Mouse (Mus musculus): ENCODE measurements around the gene Zfand4. TPM values are rescaled to one million over a fixed set of nuclear protein-coding genes. Genes with fewer than 3 reads are reported as not detected.
"Not testable (repeated sequence)": the region's sequence is repeated elsewhere in the genome, so short reads cannot be mapped to it uniquely, and the experiment has no call there.

Zfand4 gene
- polyA plus RNA-seq, 1 experiment, result 0.35 TPM

DNA sequence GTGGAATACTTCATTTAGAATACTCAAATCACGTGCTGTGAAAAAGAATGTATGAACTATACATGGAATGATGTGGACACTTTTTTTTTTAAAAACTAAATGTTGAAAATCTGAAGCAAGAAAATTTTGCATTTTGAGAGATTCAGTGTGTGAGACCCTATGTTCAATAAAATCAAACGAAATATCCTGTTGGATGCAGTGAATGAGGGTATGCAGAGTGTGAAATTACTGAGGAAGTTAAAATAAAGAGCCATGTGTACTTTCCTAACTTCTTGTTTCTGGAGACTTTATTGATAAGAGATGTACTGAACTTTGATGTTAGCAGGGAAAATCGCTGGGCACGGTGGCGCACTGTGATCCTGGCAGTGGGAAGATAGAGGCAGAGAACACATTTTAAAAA is 75.1 kb downstream of the Zfand4 start:
- Histone ChIP-seq H3K36me3 (ENCODE audit: control insufficient read depth, insufficient read depth, low read length) (no peaks in the 10 kb centered on the region), H3K4me3 (ENCODE audit: extremely low read depth, insufficient read depth, insufficient read length) (no peak overlapping the region), H3K27ac (ENCODE audit: insufficient read depth, low read length) (no peak overlapping the region), H3K4me1 (ENCODE audit: control insufficient read depth, insufficient read depth, insufficient read length) (no peaks in the 10 kb centered on the region), H3K27me3 (ENCODE audit: control insufficient read depth, insufficient read depth, low read length) (peaks cover 7% of the 10 kb centered on the region; the same call in 1 of the 2 replicates)
- DNase-seq (ENCODE audit: low read depth in 1 of 2, low spot score in 2 of 2), result no peak
- no peak for TF ChIP-seq CTCF (IDR thresholded peaks at IDR 0.05; ENCODE audit: extremely low read depth, insufficient read depth, insufficient read length, insufficient replicate concordance)
- no peak for TF ChIP-seq POLR2A (IDR thresholded peaks at IDR 0.05; ENCODE audit: low read depth, low read length)
- 90% methylated on average over 5 of the region's 5 CpGs for WGBS

DNA sequence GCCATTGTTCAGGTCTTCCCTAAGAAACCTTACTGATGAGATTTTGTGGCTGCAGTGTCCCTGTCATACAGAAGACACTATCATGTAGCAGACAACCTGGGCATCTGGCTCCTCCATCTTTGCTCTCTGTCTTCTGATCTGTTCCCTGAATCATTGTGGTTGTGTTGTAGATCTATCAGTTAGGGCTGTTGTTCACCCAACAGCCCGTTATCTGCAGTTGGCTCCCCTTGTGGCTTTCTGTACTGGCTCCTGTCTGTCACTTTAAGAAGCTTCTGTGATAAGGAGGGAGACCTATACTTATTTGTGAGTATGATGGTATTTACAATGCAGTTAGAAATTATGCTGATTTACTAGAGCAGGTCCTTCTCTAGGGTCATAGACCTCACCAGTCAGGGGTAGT is 76.5 kb downstream of the Zfand4 start:
- Histone ChIP-seq H3K27ac (ENCODE audit: insufficient read depth, low read length) (no peak overlapping the region), H3K4me1 (ENCODE audit: control insufficient read depth, insufficient read depth, insufficient read length) (no peaks in the 10 kb centered on the region), H3K4me3 (ENCODE audit: extremely low read depth, insufficient read depth, insufficient read length) (no peak overlapping the region), H3K36me3 (ENCODE audit: control insufficient read depth, insufficient read depth, low read length) (no peaks in the 10 kb centered on the region), H3K27me3 (ENCODE audit: control insufficient read depth, insufficient read depth, low read length) (peaks cover 7% of the 10 kb centered on the region; the same call in 1 of the 2 replicates)
- TF ChIP-seq POLR2A (IDR thresholded peaks at IDR 0.05; ENCODE audit: low read depth, low read length) (no peak), CTCF (IDR thresholded peaks at IDR 0.05; ENCODE audit: extremely low read depth, insufficient read depth, insufficient read length, insufficient replicate concordance) (no peak)
- 61% methylated on average over 1 of the region's 1 CpGs for WGBS
- no peak for DNase-seq (ENCODE audit: low read depth in 1 of 2, low spot score in 2 of 2)

DNA sequence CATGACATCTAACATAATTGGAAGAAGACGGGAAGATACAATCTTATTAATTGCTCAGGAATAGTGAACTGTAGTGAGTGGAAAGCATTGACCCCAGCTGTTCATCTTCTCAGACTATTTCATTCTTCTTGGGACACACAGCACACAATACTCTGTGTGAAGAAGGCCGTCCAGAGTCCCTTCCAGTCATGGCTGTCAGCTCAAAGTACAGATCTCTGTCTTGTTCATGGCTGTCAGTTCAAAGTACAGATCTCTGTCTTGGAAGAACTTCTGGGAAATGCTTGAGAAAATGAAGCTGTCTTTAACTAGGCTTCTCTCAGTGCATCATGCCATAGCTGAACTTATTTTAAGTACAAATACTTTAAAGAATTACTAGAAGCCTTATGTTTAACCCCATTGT is 83.9 kb downstream of the Zfand4 start:
- DNase-seq (ENCODE audit: low read depth in 1 of 2, low spot score in 2 of 2), result no peak
- Histone ChIP-seq H3K4me1 (ENCODE audit: control insufficient read depth, insufficient read depth, insufficient read length) (no peaks in the 10 kb centered on the region), H3K36me3 (ENCODE audit: control insufficient read depth, insufficient read depth, low read length) (no peaks in the 10 kb centered on the region), H3K4me3 (ENCODE audit: extremely low read depth, insufficient read depth, insufficient read length) (no peak overlapping the region), H3K27me3 (ENCODE audit: control insufficient read depth, insufficient read depth, low read length) (no peaks in the 10 kb centered on the region), H3K27ac (ENCODE audit: insufficient read depth, low read length) (no peak overlapping the region)
- TF ChIP-seq CTCF (IDR thresholded peaks at IDR 0.05; ENCODE audit: extremely low read depth, insufficient read depth, insufficient read length, insufficient replicate concordance) (no peak), POLR2A (IDR thresholded peaks at IDR 0.05; ENCODE audit: low read depth, low read length) (no peak)
- 86% methylated on average over 2 of the region's 2 CpGs for WGBS

DNA sequence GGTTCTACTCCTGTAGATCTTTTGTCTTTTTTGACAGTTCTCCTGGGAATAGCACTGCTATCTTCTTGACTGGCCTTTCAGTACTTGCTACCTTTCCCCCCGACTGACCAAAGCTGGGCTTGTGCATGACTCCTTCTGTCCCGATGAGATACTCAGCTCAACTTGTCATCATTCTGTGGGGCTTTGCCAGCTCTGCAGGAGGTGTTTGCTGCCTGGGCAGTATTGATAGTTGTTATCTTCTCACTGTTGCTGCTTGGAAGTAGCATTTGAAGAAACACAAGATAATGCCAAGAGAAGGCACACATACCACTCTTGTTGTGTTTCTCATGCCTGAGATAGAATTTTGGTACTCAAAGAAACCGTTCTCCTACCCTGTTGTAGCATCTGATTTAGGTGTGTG is 86.0 kb downstream of the Zfand4 start:
- TF ChIP-seq POLR2A (IDR thresholded peaks at IDR 0.05; ENCODE audit: low read depth, low read length) (no peak), CTCF (IDR thresholded peaks at IDR 0.05; ENCODE audit: extremely low read depth, insufficient read depth, insufficient read length, insufficient replicate concordance) (no peak)
- DNase-seq (ENCODE audit: low read depth in 1 of 2, low spot score in 2 of 2), result no peak
- 86% methylated on average over 3 of the region's 3 CpGs for WGBS
- H3K27me3 ChIP-seq (ENCODE audit: control insufficient read depth, insufficient read depth, low read length), result no peaks in the 10 kb centered on the region
- peak overlapping the region; percentile 23; the same call in 1 of the 2 replicates for H3K27ac ChIP-seq (ENCODE audit: insufficient read depth, low read length)
- H3K4me1 ChIP-seq (ENCODE audit: control insufficient read depth, insufficient read depth, insufficient read length), result no peaks in the 10 kb centered on the region
- H3K4me3 ChIP-seq (ENCODE audit: extremely low read depth, insufficient read depth, insufficient read length), result no peak overlapping the region
- no peaks in the 10 kb centered on the region for H3K36me3 ChIP-seq (ENCODE audit: control insufficient read depth, insufficient read depth, low read length)

GRCm38 (mm10) chr6:116350643-116351042 is 86.6 kb downstream of the Zfand4 start:
- DNase-seq (ENCODE audit: low read depth in 1 of 2, low spot score in 2 of 2), result no peak

GRCm38 (mm10) chr6:116351534-116351933 is 87.5 kb downstream of the Zfand4 start:
- Histone ChIP-seq H3K27ac (ENCODE audit: insufficient read depth, low read length) (no peak overlapping the region), H3K36me3 (ENCODE audit: control insufficient read depth, insufficient read depth, low read length) (no peaks in the 10 kb centered on the region), H3K4me3 (ENCODE audit: extremely low read depth, insufficient read depth, insufficient read length) (no peak overlapping the region), H3K4me1 (ENCODE audit: control insufficient read depth, insufficient read depth, insufficient read length) (no peaks in the 10 kb centered on the region), H3K27me3 (ENCODE audit: control insufficient read depth, insufficient read depth, low read length) (no peaks in the 10 kb centered on the region)
- TF ChIP-seq POLR2A (IDR thresholded peaks at IDR 0.05; ENCODE audit: low read depth, low read length), result no peak
- TF ChIP-seq CTCF (IDR thresholded peaks at IDR 0.05; ENCODE audit: extremely low read depth, insufficient read depth, insufficient read length, insufficient replicate concordance), result no peak
- no peak for DNase-seq (ENCODE audit: low read depth in 1 of 2, low spot score in 2 of 2)
- 86% methylated on average over 4 of the region's 4 CpGs for WGBS

More at GRCm38 (mm10) chr6:116350643-116351042, 86.6 kb downstream of the Zfand4 start:
- Histone ChIP-seq H3K36me3 (ENCODE audit: control insufficient read depth, insufficient read depth, low read length) (no peaks in the 10 kb centered on the region), H3K4me1 (ENCODE audit: control insufficient read depth, insufficient read depth, insufficient read length) (no peaks in the 10 kb centered on the region), H3K4me3 (ENCODE audit: extremely low read depth, insufficient read depth, insufficient read length) (no peak overlapping the region), H3K27me3 (ENCODE audit: control insufficient read depth, insufficient read depth, low read length) (no peaks in the 10 kb centered on the region), H3K27ac (ENCODE audit: insufficient read depth, low read length) (peak overlapping the region; percentile 23; the same call in 1 of the 2 replicates)
- no peak for TF ChIP-seq POLR2A (IDR thresholded peaks at IDR 0.05; ENCODE audit: low read depth, low read length)
- TF ChIP-seq CTCF (IDR thresholded peaks at IDR 0.05; ENCODE audit: extremely low read depth, insufficient read depth, insufficient read length, insufficient replicate concordance), result no peak
- WGBS, result 72% methylated on average over 6 of the region's 6 CpGs

DNA sequence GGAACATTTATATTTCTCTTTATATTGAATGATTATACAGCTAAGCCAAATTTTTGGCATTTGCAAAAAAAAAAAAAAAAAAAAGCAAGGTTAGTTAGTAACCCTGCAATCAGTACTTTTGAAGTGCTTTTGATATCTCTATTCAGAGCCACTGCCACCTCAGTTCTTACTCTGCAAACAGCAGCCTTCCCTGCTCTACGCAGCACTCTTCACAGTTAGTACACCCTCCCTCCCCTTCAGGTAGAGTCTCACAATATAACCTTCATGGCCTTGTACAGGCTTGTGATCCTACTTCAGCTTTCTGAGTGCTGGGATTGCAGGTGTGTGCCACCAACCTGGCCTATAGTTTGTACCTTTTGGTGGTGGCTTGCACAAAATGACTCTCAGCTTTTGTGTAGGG is 89.4 kb downstream of the Zfand4 start:
- Histone ChIP-seq H3K36me3 (ENCODE audit: control insufficient read depth, insufficient read depth, low read length) (no peaks in the 10 kb centered on the region), H3K27ac (ENCODE audit: insufficient read depth, low read length) (no peak overlapping the region), H3K27me3 (ENCODE audit: control insufficient read depth, insufficient read depth, low read length) (no peaks in the 10 kb centered on the region), H3K4me1 (ENCODE audit: control insufficient read depth, insufficient read depth, insufficient read length) (no peaks in the 10 kb centered on the region), H3K4me3 (ENCODE audit: extremely low read depth, insufficient read depth, insufficient read length) (no peak overlapping the region)
- TF ChIP-seq POLR2A (IDR thresholded peaks at IDR 0.05; ENCODE audit: low read depth, low read length) (no peak), CTCF (IDR thresholded peaks at IDR 0.05; ENCODE audit: extremely low read depth, insufficient read depth, insufficient read length, insufficient replicate concordance) (no peak)
- DNase-seq (ENCODE audit: low read depth in 1 of 2, low spot score in 2 of 2), result no peak
- WGBS, result 87% methylated on average over 1 of the region's 1 CpGs

- H3K27ac ChIP-seq (ENCODE audit: insufficient read depth, low read length); H3K4me3 ChIP-seq (ENCODE audit: extremely low read depth, insufficient read depth, insufficient read length); DNase-seq (ENCODE audit: low read depth in 1 of 2, low spot score in 2 of 2); H3K36me3 ChIP-seq (ENCODE audit: control insufficient read depth, insufficient read depth, low read length); H3K27me3 ChIP-seq (ENCODE audit: control insufficient read depth, insufficient read depth, low read length); H3K4me1 ChIP-seq (ENCODE audit: control insufficient read depth, insufficient read depth, insufficient read length): not testable (repeated sequence)
- 91% methylated on average over 8 of the region's 8 CpGs for WGBS
Observed at GRCm38 (mm10) chr6:116356311-116356947, 92.4 kb downstream of the Zfand4 start.
